Mouse (Mus musculus): ENCODE data around the gene Bzw1. TPM values are rescaled to one million over a fixed set of nuclear protein-coding genes. Genes with fewer than 3 reads are reported as not detected.

The Bzw1 gene
- total RNA-seq, 4 experiments from 2014 or later = 37.6 to 46.4 (median 43.5) TPM

GRCm38 (mm10) chr1:58396179-58396578 is 3.5 kb downstream of the Bzw1 start:
- DNase-seq (ENCODE audit: low spot score in 2 of 2) = no peak

GRCm38 (mm10) chr1:58397731-58398130 is 5.0 kb downstream of the Bzw1 start:
- DNase-seq (ENCODE audit: low spot score in 2 of 2) = no peak

GRCm38 (mm10) chr1:58401396-58401795 is 8.7 kb downstream of the Bzw1 start:
- DNase-seq (ENCODE audit: low spot score in 2 of 2) = no peak

- no peak for DNase-seq (ENCODE audit: low spot score in 2 of 2)
Measured at GRCm38 (mm10) chr1:58403745-58404144, 11.0 kb downstream of the Bzw1 start.

GRCm38 (mm10) chr1:58407321-58407720 is 14.6 kb downstream of the Bzw1 start:
- no peak for DNase-seq (ENCODE audit: low spot score in 2 of 2)

- no peak for DNase-seq (ENCODE audit: low spot score in 2 of 2)
Measured at GRCm38 (mm10) chr1:58408141-58408540, 15.4 kb downstream of the Bzw1 start.

GRCm38 (mm10) chr1:58409553-58410197 is 17.0 kb downstream of the Bzw1 start:
- no peak for DNase-seq (ENCODE audit: low spot score in 2 of 2)

- no peak for DNase-seq (ENCODE audit: low spot score in 2 of 2)
Measured at GRCm38 (mm10) chr1:58410198-58410588, 17.5 kb downstream of the Bzw1 start.

GRCm38 (mm10) chr1:58410776-58411175 is 18.1 kb downstream of the Bzw1 start:
- DNase-seq (ENCODE audit: low spot score in 2 of 2) = no peak

- DNase-seq (ENCODE audit: low spot score in 2 of 2) = no peak
Measured at GRCm38 (mm10) chr1:58415442-58415841, 22.7 kb downstream of the Bzw1 start.

GRCm38 (mm10) chr1:58416048-58416447 is 23.4 kb downstream of the Bzw1 start:
- DNase-seq (ENCODE audit: low spot score in 2 of 2) = no peak

GRCm38 (mm10) chr1:58420032-58420431 is 27.3 kb downstream of the Bzw1 start:
- DNase-seq (ENCODE audit: low spot score in 2 of 2) = no peak

- DNase-seq (ENCODE audit: low spot score in 2 of 2) = no peak
Measured at GRCm38 (mm10) chr1:58420961-58421360, 28.3 kb downstream of the Bzw1 start.

GRCm38 (mm10) chr1:58422879-58423278 is 30.2 kb downstream of the Bzw1 start:
- no peak for DNase-seq (ENCODE audit: low spot score in 2 of 2)

- peak; percentile 97 to 99 for DNase-seq (ENCODE audit: low spot score in 2 of 2)
Measured at GRCm38 (mm10) chr1:58423371-58424248, 30.9 kb downstream of the Bzw1 start, which contains the start of gene Clk1. Gene Clk1, minus strand, starts transcription at chr1:58424066.

- DNase-seq (ENCODE audit: low spot score in 2 of 2) = no peak
Measured at GRCm38 (mm10) chr1:58424551-58424950, 31.9 kb downstream of the Bzw1 start.

GRCm38 (mm10) chr1:58444691-58445090 is 52.0 kb downstream of the Bzw1 start:
- DNase-seq (ENCODE audit: low spot score in 2 of 2) = no peak

GRCm38 (mm10) chr1:58445143-58445722 is 52.5 kb downstream of the Bzw1 start, which contains the start of the genes Nif3l1 and Ppil3:
Gene Nif3l1, plus strand, starts transcription at chr1:58445151.
Gene Ppil3, minus strand, starts transcription at chr1:58445486.
- peak; percentile 75 to 78 for DNase-seq (ENCODE audit: low spot score in 2 of 2)

- DNase-seq (ENCODE audit: low spot score in 2 of 2) = no peak
Measured at GRCm38 (mm10) chr1:58445861-58446260, 53.2 kb downstream of the Bzw1 start.

GRCm38 (mm10) chr1:58447766-58448165 is 55.1 kb downstream of the Bzw1 start:
- DNase-seq (ENCODE audit: low spot score in 2 of 2) = no peak

- DNase-seq (ENCODE audit: low spot score in 2 of 2) = no peak
Measured at GRCm38 (mm10) chr1:58448396-58448795, 55.7 kb downstream of the Bzw1 start.

- no peak for DNase-seq (ENCODE audit: low spot score in 2 of 2)
Measured at GRCm38 (mm10) chr1:58454316-58454715, 61.6 kb downstream of the Bzw1 start.

All from gastrocnemius, adult 8-10 months (tissue).